Mouse (Mus musculus) kidney, postnatal 14 days (tissue): ENCODE measurements at regions not wholly inside any gene's neighbourhood (a gene's known extent, or its start where the extent isn't known, plus 50 kb on each side); places are given as distances from the start of the nearest gene placed in this dataset.

Source experiments
- DNase-seq: peaks from one replicate; pipeline ENCODE4 v3.0.0; 2022; ENCODE audit warnings: mixed read lengths

DNA sequence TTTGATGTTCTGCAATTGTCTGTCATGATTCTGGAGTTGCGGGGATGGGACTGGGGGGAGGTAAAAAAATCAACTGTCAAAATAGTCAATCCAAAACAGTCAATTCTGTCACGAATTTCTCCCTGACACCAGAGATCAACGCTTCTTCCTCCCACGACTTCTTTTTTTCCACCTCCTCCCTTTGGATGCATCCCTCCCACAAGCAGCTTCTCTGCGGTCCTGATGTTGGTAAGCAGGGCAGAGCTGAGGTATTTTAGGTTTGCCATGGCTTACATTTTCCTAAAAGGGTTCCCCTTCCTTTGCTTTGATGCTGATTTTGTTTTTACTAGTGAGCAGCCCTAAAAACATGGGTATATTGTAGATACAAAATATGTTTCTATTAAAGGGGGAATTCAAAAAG is 209.7 kb downstream of the Cd47 start:
- DNase-seq, result no peak

GRCm38 (mm10) chr16:50010532-50010971 is 210.2 kb downstream of the Cd47 start:
- peak; percentile 73 for DNase-seq

DNA sequence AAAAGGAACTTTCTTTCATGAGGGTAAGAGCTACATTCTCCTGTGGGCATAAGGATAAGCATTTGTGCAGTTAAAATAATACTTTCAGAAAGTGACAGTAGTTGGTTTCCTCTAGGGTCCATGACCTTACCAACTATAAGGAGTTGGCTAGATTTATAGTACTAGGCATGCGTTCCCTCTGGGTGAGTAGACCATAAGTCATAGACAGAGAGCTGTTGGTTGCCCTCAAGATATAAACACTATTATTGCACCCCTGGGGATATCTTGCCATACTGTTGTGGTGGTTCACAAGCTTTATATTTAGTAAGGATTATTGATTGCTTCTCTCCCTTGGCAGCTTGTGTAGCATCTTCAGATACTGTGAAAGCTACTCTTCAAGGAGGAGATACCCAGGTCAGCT is 223.6 kb downstream of the Cd47 start:
- DNase-seq, result no peak

DNA sequence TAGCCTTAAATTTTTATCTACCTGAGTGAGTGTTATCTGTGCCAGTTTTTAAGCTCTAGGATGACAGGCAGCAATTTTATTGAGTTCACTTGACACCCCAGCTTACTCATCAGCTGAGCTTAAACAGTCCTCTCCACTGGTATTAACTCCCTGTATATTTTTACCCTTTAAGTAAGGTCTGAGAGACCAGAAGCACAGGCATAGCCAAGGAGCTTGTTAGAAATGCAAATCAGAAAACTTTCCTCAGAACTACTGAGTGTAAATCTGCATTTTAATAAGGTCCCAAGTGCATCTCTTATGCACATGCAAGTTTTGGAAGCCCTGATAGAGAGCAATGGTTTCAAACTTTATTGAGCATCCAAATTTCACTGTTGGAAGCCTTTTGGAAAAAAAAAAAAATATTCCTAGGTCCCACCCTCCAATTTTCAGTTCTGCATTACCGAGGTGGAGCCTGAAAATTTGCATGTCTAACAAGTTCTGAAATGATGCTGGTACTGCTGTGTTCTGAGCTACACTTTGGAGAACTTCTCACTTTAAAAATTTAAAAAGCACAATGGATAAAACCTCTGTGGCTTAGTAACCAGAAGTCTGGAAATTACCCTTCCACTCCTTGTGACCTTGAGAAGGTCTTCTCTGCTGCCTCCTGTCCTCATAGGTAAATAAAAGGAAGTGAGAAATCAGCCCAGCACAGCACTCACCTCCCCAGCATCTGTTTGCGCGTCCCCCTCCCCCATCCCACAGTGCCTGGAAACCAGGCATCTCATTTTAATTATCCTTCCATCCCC is 226.0 kb downstream of the Cd47 start:
- no peak for DNase-seq

GRCm38 (mm10) chr16:50027189-50027588 is 226.9 kb downstream of the Cd47 start:
- DNase-seq, result no peak

GRCm38 (mm10) chr16:50029711-50030110 is 229.4 kb downstream of the Cd47 start:
- DNase-seq, result no peak

DNA sequence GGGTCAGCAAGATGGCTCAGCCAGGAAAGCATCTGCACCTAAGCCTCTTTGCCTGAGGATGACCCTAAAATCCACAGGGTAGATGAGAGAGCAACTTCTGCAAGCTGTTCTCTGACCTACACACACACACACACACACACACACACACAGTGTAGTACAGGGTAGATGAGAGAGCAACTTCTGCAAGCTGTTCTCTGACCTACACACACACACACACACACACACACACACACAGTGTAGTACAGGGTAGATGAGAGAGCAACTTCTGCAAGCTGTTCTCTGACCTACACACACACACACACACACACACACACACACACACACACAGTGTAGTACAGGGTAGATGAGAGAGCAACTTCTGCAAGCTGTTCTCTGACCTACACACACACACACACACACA is 230.0 kb downstream of the Cd47 start:
- DNase-seq, result peak; percentile 7

- DNase-seq, result no peak
Measured at GRCm38 (mm10) chr16:50030905-50031369, 230.6 kb downstream of the Cd47 start.

GRCm38 (mm10) chr16:50032798-50033197 is 232.5 kb downstream of the Cd47 start:
- DNase-seq, result no peak

DNA sequence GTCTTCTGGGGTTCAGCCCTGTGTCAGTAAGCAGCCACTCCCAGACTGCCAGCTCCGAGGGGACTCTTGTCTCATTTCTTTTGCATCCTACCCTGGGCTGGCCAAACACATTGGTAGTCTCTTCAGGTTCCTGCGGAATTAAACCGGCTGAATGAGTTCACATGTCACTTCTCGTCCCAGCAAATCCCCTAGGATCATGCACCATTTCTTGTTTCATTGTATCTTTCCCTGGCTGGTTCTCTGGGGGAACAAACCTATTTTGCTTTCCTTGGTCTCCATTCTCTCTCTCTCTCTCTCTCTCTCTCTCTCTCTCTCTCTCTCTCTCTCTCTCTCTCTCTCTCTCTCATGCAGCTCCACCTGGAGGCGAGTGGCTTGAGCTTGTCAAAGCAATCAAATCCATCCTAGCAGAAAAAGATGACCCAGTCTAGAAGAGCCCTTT is 236.0 kb downstream of the Cd47 start:
- DNase-seq, result no peak

- no peak for DNase-seq
Measured at GRCm38 (mm10) chr16:50044103-50044502, 243.8 kb downstream of the Cd47 start.

DNA sequence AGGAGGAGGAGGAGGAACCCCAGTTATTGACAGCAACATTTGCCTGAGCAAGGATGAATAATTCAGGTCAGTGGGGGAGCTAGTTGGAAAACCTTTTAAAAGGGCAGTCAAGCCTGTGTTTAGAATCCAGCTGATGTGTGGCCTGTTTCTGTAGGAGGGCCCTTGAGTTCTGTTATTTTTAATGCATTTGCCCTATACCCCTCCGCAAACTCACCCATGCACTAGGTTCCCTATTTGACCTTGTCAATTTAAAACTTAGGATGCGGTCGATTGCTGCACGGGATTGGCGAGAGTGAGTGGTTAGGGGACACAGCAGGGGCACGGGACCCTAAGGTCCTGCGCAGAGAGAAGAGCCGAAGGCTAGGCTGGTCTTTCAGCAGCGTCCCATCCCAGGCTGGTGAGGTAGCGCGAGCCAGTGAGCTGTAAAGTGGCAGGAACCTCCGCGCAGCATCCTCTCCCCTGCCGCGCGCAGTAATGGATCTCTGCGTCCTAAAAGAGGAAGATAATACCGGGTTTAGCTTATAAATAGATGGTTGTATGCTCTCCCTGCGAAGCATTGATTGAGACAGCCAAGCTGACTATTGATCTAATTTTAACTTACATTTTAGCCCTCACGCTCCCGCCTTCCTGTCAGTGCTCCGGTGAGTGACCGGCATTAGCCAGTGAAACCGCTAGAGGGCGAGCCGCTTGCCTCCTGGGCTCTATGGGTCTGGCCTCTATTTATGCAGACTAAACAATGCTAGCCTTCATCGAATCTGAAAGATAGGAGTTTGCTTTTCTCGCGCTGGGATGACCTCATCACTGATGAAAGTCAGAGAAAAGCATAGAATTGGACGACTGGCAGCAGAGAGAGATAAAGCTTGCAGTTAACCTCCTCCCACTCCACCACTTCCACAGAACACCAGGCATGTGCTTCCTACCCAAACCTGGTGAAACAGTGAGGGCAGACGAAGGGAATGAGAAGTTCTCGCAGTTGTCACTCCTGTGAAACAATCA is 245.5 kb downstream of the Cd47 start:
- peak; percentile 72 for DNase-seq

DNA sequence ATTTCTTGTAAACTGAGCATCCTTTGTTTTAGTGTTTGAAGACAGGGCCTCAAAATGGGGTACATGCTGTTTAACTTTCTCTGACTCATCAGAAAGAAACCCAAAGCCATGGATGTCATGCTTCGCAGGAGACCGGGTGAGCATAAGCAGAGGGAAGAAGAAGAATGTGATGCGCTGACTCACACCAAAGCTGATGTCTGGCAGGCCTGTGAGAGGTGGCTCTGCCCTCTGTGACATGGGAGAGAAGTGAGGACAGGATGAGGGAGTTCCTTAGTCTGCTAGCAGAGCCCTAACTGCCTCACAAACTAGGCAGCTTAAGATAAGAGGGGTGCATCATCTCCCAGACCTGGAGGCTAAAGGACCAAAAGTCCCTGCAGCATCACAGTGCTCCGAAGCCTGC is 263.2 kb downstream of the Cd47 start:
- DNase-seq, result no peak

DNA sequence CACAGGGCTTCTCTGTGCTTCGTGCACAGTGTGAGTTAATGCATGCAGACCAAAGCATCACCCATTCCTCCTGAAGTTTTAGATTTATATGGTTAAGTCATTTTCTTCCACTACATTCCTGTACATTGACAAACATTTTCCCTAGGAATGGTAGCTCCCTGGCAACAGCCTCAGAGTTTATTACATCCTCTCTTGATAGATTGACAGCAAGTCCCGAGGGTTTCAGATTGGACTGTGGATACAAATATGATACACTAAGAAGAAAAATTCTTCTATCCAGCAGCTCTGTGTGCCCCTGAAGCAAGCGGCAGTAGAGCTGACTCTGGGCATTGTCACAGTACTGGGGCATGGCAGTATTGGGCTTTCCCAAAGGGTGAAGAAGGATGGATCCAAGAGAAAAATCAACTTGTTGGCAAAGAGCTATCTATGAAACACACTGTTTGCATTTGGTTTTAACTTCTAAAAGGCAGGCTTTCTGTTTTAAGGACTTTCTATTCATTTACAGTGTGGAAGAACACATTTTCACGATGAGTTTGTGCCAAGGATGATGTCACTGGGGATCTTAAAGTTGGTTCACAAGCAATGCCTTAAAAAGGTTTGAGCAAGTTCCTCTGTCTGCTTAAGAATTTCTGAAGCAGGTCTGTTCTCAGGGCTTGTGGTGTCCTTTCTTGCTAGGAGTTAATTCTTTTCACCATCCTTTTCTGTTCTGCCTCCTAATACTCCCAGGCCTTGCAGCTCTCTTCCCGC is 265.2 kb downstream of the Cd47 start:
- DNase-seq, result no peak

- DNase-seq, result peak; percentile 44
Measured at GRCm38 (mm10) chr16:50069033-50069432, 268.7 kb downstream of the Cd47 start.

- no peak for DNase-seq
Measured at GRCm38 (mm10) chr16:50070728-50071127, 270.4 kb downstream of the Cd47 start.

DNA sequence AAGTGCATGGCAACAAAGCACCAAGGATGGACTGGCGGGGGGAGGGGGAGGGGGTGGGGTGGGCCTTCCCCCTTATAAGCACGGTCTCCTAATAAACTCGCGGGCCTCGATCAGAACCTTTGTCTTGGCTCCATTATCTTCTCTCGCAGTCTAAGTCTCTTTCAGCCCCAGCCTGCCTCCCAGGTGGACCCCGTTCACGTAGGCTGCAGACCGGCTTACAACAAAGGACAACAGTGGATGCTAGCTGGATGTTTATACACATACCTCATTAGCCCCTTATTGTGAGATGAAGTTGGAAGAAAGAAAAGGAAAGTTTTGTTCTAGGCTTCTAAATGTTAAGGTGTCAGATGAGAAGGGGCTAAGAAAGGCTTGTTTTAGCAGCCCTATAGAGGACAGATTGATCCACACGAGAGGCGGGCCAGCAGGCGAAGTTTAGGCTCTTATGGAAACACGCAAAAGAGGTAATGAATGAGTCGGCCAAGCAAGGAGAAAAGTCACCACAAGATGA is 272.6 kb downstream of the Cd47 start:
- no peak for DNase-seq

GRCm38 (mm10) chr16:50073979-50074378 is 273.6 kb downstream of the Cd47 start:
- peak; percentile 4 for DNase-seq

DNA sequence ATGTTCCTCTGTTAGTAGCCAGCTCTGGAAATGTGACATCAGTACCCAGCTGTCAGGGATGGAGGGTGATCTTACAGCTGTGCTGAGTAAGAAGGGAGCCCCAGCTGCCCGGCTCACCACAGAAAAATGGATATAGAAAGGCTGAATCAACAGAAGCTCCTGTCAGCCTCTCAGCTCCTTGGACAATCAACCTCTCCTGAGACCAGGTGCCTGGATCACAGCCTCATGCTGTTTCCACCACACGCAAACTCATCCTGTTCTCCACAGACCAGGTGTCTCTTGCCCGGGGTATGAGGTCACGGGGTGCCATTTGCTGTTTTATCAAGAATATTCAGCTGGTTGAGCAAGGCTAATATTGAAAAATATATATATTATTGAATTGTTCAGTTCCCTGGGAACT is 275.3 kb downstream of the Cd47 start:
- no peak for DNase-seq

DNA sequence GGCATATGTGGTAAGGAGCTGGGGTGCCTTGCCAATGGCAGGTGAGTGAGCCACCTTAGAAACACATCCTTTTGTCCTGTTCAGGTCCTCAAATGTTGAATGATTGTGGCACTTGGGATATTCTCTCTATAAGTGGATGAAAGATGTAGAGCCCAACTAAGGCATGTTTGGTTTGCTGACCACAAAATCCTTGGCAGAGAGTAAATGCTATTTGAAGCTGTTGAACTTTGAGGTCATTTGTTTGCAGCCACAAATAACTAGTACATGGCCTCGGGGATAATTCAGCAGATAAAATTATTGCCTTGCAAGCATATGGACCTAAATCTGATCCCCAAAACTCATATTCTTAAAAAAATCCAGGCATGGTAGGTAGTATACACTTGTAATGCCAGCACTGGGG is 281.2 kb downstream of the Cd47 start:
- DNase-seq, result no peak

GRCm38 (mm10) chr16:50092318-50092717 is 292.0 kb downstream of the Cd47 start:
- DNase-seq, result no peak

GRCm38 (mm10) chr16:50092780-50093179 is 292.4 kb downstream of the Cd47 start:
- DNase-seq, result no peak
